Mouse (Mus musculus) CH12.LX (cell line): Measurements from ENCODE around the gene Ptpn6. TPM values are rescaled to one million over a fixed set of nuclear protein-coding genes. Genes with fewer than 3 reads are reported as not detected.

Source experiments
- DNase-seq: peaks from one replicate; pipeline ENCODE4 v3.0.0-alpha.2; 2013; ENCODE audit errors: extremely low read depth
- H3K27ac ChIP-seq: 2 replicates; pipeline ENCODE4 v1.5.1; 2012; ENCODE audit warnings: low read depth, mild to moderate bottlenecking, control low read depth, moderate library complexity; ENCODE audit not compliant: insufficient read depth
- H3K27me3 ChIP-seq: replicated peaks from 2 replicates; pipeline ENCODE3; 2012; ENCODE audit warnings: inconsistent platforms
- H3K36me3 ChIP-seq, 2 experiments: replicated peaks in 1 of 2; 2 replicates each; pipeline versions ENCODE3 to v1.6.1; 2012; ENCODE audit warnings: inconsistent platforms in 1 of 2, low read length in 1 of 2, mild to moderate bottlenecking in 1 of 2, mixed read lengths in 1 of 2, moderate library complexity in 1 of 2; ENCODE audit not compliant: control insufficient read depth in 1 of 2, insufficient read depth in 1 of 2
- H3K4me1 ChIP-seq, 2 experiments: 2 replicates each; pipeline ENCODE4 v1.6.1; 2012; ENCODE audit warnings: inconsistent platforms in 1 of 2, moderate library complexity in 1 of 2; ENCODE audit not compliant: insufficient read depth in 2 of 2, control insufficient read depth in 1 of 2
- H3K4me2 ChIP-seq: 2 replicates; pipeline ENCODE4 v1.6.1; 2012; ENCODE audit warnings: low read depth, mild to moderate bottlenecking, control low read depth; ENCODE audit not compliant: poor library complexity, insufficient read depth, severe bottlenecking
- H3K4me3 ChIP-seq, 3 experiments: fragments of 150-350 bp in 1 of 3; sonication (generic) in 1 of 3; replicated peaks in 1 of 3; 2 replicates each; pipeline versions ENCODE3 to v1.5.1; 2011 to 2012; ENCODE audit warnings: low read depth in 2 of 3, low read length in 2 of 3, mild to moderate bottlenecking in 2 of 3, moderate library complexity in 2 of 3, control low read depth in 1 of 3, improper control_type of control experiment in 1 of 3, inconsistent platforms in 1 of 3, mixed read lengths in 1 of 3; ENCODE audit not compliant: poor library complexity in 1 of 3
- H3K79me2 ChIP-seq: replicated peaks from 2 replicates; pipeline ENCODE4 v1.6.1; 2012; ENCODE audit warnings: mild to moderate bottlenecking, moderate library complexity; ENCODE audit not compliant: control insufficient read depth, poor library complexity, insufficient read depth, severe bottlenecking; ENCODE audit errors: extremely low read depth
- H3K9ac ChIP-seq: 2 replicates; pipeline ENCODE4 v1.6.1; 2012; ENCODE audit warnings: low read depth, mild to moderate bottlenecking, control low read depth, moderate library complexity; ENCODE audit not compliant: insufficient read depth
- H3K9me3 ChIP-seq: replicated peaks from 2 replicates; pipeline ENCODE3; 2012; ENCODE audit warnings: low read length, inconsistent platforms, mixed read lengths
- BHLHE40 ChIP-seq: IDR thresholded peaks from 2 replicates; pipeline ENCODE4 v1.6.1; 2011; ENCODE audit warnings: mild to moderate bottlenecking, low read depth, low read length, improper control_type of control experiment
- CHD1 ChIP-seq: IDR thresholded peaks from 2 replicates; pipeline ENCODE4 v1.6.1; 2012; ENCODE audit warnings: low read depth, low read length, improper control_type of control experiment, inconsistent platforms
- E2F4 ChIP-seq: IDR thresholded peaks from 2 replicates; pipeline ENCODE4 v1.6.1; 2011; ENCODE audit warnings: low read depth, low read length, improper control_type of control experiment; ENCODE audit not compliant: insufficient replicate concordance
- ETS1 ChIP-seq: conservative IDR thresholded peaks from 2 replicates; pipeline ENCODE4 v1.6.1; 2012; ENCODE audit warnings: low read depth, mild to moderate bottlenecking, inconsistent platforms, low read length, improper control_type of control experiment, moderate library complexity
- GABPA ChIP-seq: IDR thresholded peaks from 2 replicates; pipeline ENCODE4 v1.6.1; 2012; ENCODE audit warnings: low read depth, low read length, improper control_type of control experiment, inconsistent platforms; ENCODE audit not compliant: insufficient replicate concordance
- HCFC1 ChIP-seq: IDR thresholded peaks from 2 replicates; pipeline ENCODE4 v1.6.1; 2012; ENCODE audit warnings: low read depth, mild to moderate bottlenecking, inconsistent platforms, low read length, improper control_type of control experiment
- JUN ChIP-seq: IDR thresholded peaks from 2 replicates; pipeline ENCODE4 v1.6.1; 2011; ENCODE audit warnings: low read depth, mild to moderate bottlenecking, low read length, improper control_type of control experiment, moderate library complexity; ENCODE audit not compliant: insufficient read depth
- MAFK ChIP-seq: IDR thresholded peaks from 2 replicates; pipeline ENCODE4 v1.6.1; 2011; ENCODE audit warnings: low read length, improper control_type of control experiment; ENCODE audit not compliant: insufficient replicate concordance
- MAZ ChIP-seq: IDR thresholded peaks from 2 replicates; pipeline ENCODE4 v1.6.1; 2012; ENCODE audit warnings: low read depth, mild to moderate bottlenecking, inconsistent platforms, low read length, improper control_type of control experiment, moderate library complexity
- MYC ChIP-seq: IDR thresholded peaks from 2 replicates; pipeline ENCODE4 v1.6.1; 2011; ENCODE audit warnings: low read depth, mild to moderate bottlenecking, improper control_type of control experiment, low read length
- NRF1 ChIP-seq: IDR thresholded peaks from 2 replicates; pipeline ENCODE4 v1.6.1; 2014; ENCODE audit warnings: low read depth, mild to moderate bottlenecking, inconsistent platforms, low read length, improper control_type of control experiment, moderate library complexity
- POLR2A ChIP-seq: IDR thresholded peaks from 2 replicates; pipeline ENCODE4 v1.6.1; 2011; ENCODE audit warnings: low read depth, mild to moderate bottlenecking, improper control_type of control experiment, low read length
- POLR2AphosphoS2 ChIP-seq: IDR thresholded peaks from 2 replicates; pipeline ENCODE4 v1.6.1; 2011; ENCODE audit warnings: low read depth, low read length, improper control_type of control experiment
- RAD21 ChIP-seq: IDR thresholded peaks from 2 replicates; pipeline ENCODE4 v1.6.1; 2011; ENCODE audit warnings: low read depth, mild to moderate bottlenecking, low read length, improper control_type of control experiment, moderate library complexity
- SMC3 ChIP-seq: IDR thresholded peaks from 2 replicates; pipeline ENCODE4 v1.6.1; 2011; ENCODE audit warnings: low read depth, low read length, improper control_type of control experiment
- TCF12 ChIP-seq: IDR thresholded peaks from 2 replicates; pipeline ENCODE4 v1.6.1; 2014; ENCODE audit warnings: low read depth, mild to moderate bottlenecking, inconsistent platforms, low read length, improper control_type of control experiment
- UBTF ChIP-seq: IDR thresholded peaks from 2 replicates; pipeline ENCODE4 v1.6.1; 2012; ENCODE audit warnings: low read depth, mild to moderate bottlenecking, inconsistent platforms, low read length, improper control_type of control experiment, moderate library complexity
- USF2 ChIP-seq: conservative IDR thresholded peaks from 2 replicates; pipeline ENCODE4 v1.6.1; 2011; ENCODE audit warnings: low read depth, low read length, improper control_type of control experiment
- ZC3H11A ChIP-seq: IDR thresholded peaks from 2 replicates; pipeline ENCODE4 v1.6.1; 2012; ENCODE audit warnings: low read depth, mild to moderate bottlenecking, inconsistent platforms, low read length, improper control_type of control experiment
- ZKSCAN1 ChIP-seq: IDR thresholded peaks from 2 replicates; pipeline ENCODE4 v1.6.1; 2012; ENCODE audit warnings: low read depth, inconsistent platforms, low read length, improper control_type of control experiment, borderline replicate concordance
- dilution Hi-C: fragments of 300-500 bp; cut with MboI; formaldehyde crosslinking; loops from 2 replicates; pipeline ENCODE4 v1.14.3; 2020; ENCODE audit warnings: low sequenced_read_pairs; ENCODE audit not compliant: extremely low pct_unique_long_range_greater_than_20kb, extremely low pct_ligation_motif_present
- in situ Hi-C: fragments of 300-500 bp; cut with MboI; formaldehyde crosslinking; loops from 3 replicates; pipeline ENCODE4 v1.14.3; 2019; ENCODE audit warnings: low sequenced_read_pairs, low pct_ligation_motif_present, low pct_unique_long_range_greater_than_20kb, mixed read lengths
- polyA plus RNA-seq: library from polyadenylated mRNA; unstranded; fragments of >175 nt; gene quantifications from 2 replicates; pipeline ENCODE4 v1.2.1, GENCODE M21; 2012; ENCODE audit warnings: low read depth; ENCODE audit not compliant: insufficient read length
- total RNA-seq, 2 experiments: library from RNA; depleted of rRNA; stranded (reverse); fragments of 300-350 nt in 1 of 2; fragments of >200 nt in 1 of 2; gene quantifications; 2 replicates each; pipeline ENCODE4 v1.2.3; 2012 to 2014

Gene Ptpn6
- total and polyA plus RNA-seq, 3 experiments, result 247 to 585 (median 300) TPM

- no peak for TF ChIP-seq E2F4
- TF ChIP-seq JUN, result no peak
- TF ChIP-seq TCF12, result 0 out of 2 replicates have a peak, but pooled peaks have one; percentile 6
- TF ChIP-seq MAFK, result no peak
- TF ChIP-seq USF2, result no peak
- peak; percentile 45; the same call in 1 of the 2 replicates for TF ChIP-seq MYC
- TF ChIP-seq MAZ, result no peak; the same call in 1 of the 2 replicates
Measured at GRCm38 (mm10) chr6:124759259-124759658, 20.7 kb upstream of the Ptpn6 start (continued).

GRCm38 (mm10) chr6:124758849-124759232 lies 20.3 kb upstream of the Ptpn6 start:
- Histone ChIP-seq H3K9ac (peak overlapping the region; percentile 65), H3K79me2 (peaks cover 6% of the 10 kb centered on the region; the same call in 1 of the 2 replicates), H3K4me2 (peak overlapping the region; percentile 79), H3K4me1 (peaks cover 5 to 39% of the 10 kb centered on the region in 2 experiments), H3K9me3 (no peaks in the 10 kb centered on the region), H3K27me3 (no peaks in the 10 kb centered on the region), H3K36me3 (peaks cover 16 to 44% of the 10 kb centered on the region in 2 experiments), H3K4me3 (peak overlapping the region in 1 of 3 experiments; percentile 12), H3K27ac (no peak overlapping the region)
- dilution Hi-C loops, result no loop called here
- DNase-seq, result no peak
- TF ChIP-seq CHD1, result no peak
- TF ChIP-seq RAD21, result no peak
- no peak for TF ChIP-seq NRF1
- no peak for TF ChIP-seq UBTF
- no peak for TF ChIP-seq MYC
- TF ChIP-seq ZC3H11A, result no peak
- no peak for TF ChIP-seq ETS1
- no peak for TF ChIP-seq HCFC1
- TF ChIP-seq SMC3, result no peak
- no peak for TF ChIP-seq BHLHE40
- no peak for TF ChIP-seq POLR2AphosphoS2
- TF ChIP-seq GABPA, result no peak
- no peak for TF ChIP-seq MAFK
- TF ChIP-seq E2F4, result no peak
- no peak for TF ChIP-seq POLR2A
- no peak for TF ChIP-seq ZKSCAN1
- in situ Hi-C loops, result no loop called here
